ENCODE assay signal across 8 mouse cellular contexts in the genomic region with DNA sequence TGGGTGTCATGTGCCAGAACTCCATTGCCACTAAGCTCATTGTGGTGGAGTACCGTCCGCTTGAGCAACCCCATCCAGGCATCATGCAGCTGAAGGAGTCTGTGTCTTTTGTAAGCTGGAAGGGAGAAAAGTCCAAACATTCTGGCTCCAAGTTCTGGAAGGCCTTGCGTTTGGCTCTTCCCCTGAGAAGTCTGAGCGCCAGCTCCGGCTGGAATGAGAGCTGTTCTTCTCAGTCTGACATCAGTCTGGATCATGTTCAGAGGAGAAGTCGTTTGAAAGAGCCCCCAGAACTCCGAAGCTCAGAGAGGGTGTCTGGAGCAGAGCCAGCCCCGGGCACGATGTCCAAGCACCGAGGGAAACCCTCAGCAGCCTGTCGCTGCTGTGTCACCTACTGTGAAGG.
A peak's percentile ranks its signal among the peaks of the same experiment; 100 is the strongest.
DNase-seq lines count a peak whose midpoint lies in the region; ATAC-seq lines count a peak whose summit lies in the region.

No protein-coding gene starts in this region.

- no peak for DNase-seq in frontal cortex, postnatal 25 days (ENCODE audit: low spot score in 2 of 2)
- DNase-seq in right cerebral cortex, adult 18-20 months = peak; percentile 27
- DNase-seq in right cerebral cortex, postnatal 25 days = no peak
- peak; percentile 28 for DNase-seq in heart, postnatal 25 days (ENCODE audit: low spot score)
- peak; percentile 57 for DNase-seq in right cerebral cortex, postnatal 4 days
- DNase-seq in retina, postnatal 1 day = no peak
- DNase-seq in urinary bladder, postnatal 14 days (ENCODE audit: low spot score) = no peak

- intact Hi-C loops in heart, postnatal 25 days (cut with DNase I) = no loop called here

- peak; percentile 67; the same call in 1 of the 2 replicates for ATAC-seq in frontal cortex, adult (ENCODE audit: low TSS enrichment)

Comparison
In these comparisons a context has a peak if more than half of its experiments do, and no peak if none do; other contexts are left out.
1. DNase-seq: peak in right cerebral cortex, adult 18-20 months (single experiment), heart, postnatal 25 days (single experiment) and right cerebral cortex, postnatal 4 days (single experiment); none in frontal cortex, postnatal 25 days (0 of 2), right cerebral cortex, postnatal 25 days (single experiment), retina, postnatal 1 day (single experiment) and urinary bladder, postnatal 14 days (single experiment).